Mouse (Mus musculus): ENCODE measurements around the gene Rab30.

Gene Rab30

DNA sequence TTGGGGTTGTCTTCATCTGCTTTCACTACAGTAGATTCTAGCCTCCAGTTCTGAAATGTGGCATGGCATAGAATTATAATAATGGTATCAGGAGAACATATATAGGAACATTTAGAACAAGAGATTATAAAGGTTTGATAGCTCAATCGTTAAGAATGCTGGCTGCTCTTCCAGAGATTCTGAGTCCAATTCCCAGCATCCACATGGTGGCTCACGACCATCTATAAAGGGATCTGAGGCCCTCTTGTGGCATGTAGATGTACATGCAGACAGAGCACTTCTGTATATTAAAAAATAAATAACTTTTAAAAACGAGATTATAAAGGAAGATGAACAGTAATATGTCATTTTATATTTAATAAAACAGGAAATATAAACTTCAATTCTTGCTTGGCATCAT is 152.1 kb downstream of the Rab30 start:
- in situ Hi-C loops (cut with MboI, MseI): no loop called here
